Mouse (Mus musculus): ENCODE measurements around the gene Bbs2. TPM values are rescaled to one million over a fixed set of nuclear protein-coding genes. Genes with fewer than 3 reads are reported as not detected.

Bbs2 gene
- total and polyA plus RNA-seq, 3 experiments = 3.4 to 6.8 TPM; not detected in 1

- Histone ChIP-seq H3K36me3 (ENCODE audit: control insufficient read depth in 1 of 2, insufficient read depth in 2 of 2, low read length in 2 of 2) (peaks cover 13 to 36% of the 10 kb centered on the region in 2 experiments), H3K79me2 (ENCODE audit: control insufficient read depth, insufficient read depth, low read length, poor library complexity) (peaks cover 60% of the 10 kb centered on the region), H3K27me3 (ENCODE audit: control insufficient read depth in 1 of 2, insufficient read depth in 2 of 2, low read length in 2 of 2) (no peaks in the 10 kb centered on the region), H3K9ac (ENCODE audit: control insufficient read depth, low read depth, low read length, poor library complexity, severe bottlenecking) (peak overlapping the region; percentile 79), H3K4me3 (ENCODE audit: control insufficient read depth in 1 of 2, insufficient read depth in 1 of 2, low read depth in 2 of 2, low read length in 2 of 2) (peak overlapping the region; percentile 3 to 82; a peak in 3 of 4 replicates), H3K4me1 (ENCODE audit: control insufficient read depth in 1 of 2, insufficient read depth in 2 of 2, low read length in 2 of 2) (peaks cover 9 to 20% of the 10 kb centered on the region in 2 experiments), H3K27ac (ENCODE audit: control insufficient read depth, low read depth, low read length) (no peak overlapping the region), H3K9me3 (replicated peaks; ENCODE audit: insufficient read depth, low read length) (no peaks in the 10 kb centered on the region)
- TF ChIP-seq BHLHE40 (IDR thresholded peaks at IDR 0.05; ENCODE audit: borderline replicate concordance, low read depth, low read length) (no peak), SIN3A (IDR thresholded peaks at IDR 0.05; ENCODE audit: low read length) (no peak), POLR2A (IDR thresholded peaks at IDR 0.05; ENCODE audit: control insufficient read depth in 1 of 2, insufficient read depth in 1 of 2, low read depth in 1 of 2, low read length in 2 of 2, poor library complexity in 1 of 2) (no peak), CHD1 (IDR thresholded peaks at IDR 0.05; ENCODE audit: low read depth, low read length) (no peak), GABPA (IDR thresholded peaks at IDR 0.05; ENCODE audit: low read depth, low read length) (no peak)
- DNase-seq (ENCODE audit: low read depth, low spot score) = peak; percentile 16
Measured at GRCm38 (mm10) chr8:94035200-94035599, 63.5 kb downstream of the Bbs2 start.

DNA sequence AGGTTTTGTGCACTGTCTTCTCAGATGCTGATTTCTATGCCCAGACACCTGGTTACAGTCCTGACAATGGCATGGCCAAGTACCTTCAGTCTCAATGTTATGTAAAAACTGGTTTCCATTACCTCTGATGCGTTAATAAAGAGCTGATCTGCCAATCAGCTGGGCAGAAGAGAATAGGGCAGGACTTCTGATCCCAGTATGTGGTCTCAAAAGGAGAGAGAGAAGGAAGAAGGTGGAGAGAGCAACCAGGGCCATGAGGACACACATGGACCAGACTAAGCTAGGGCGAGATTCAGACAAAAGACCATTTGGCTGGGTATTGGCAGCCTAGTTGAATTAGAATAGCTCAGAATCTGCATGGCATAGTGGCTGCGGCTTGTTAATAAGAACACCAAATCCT is 65.1 kb downstream of the Bbs2 start:
- Histone ChIP-seq H3K79me2 (ENCODE audit: control insufficient read depth, insufficient read depth, low read length, poor library complexity) (peaks cover 54% of the 10 kb centered on the region), H3K4me3 (ENCODE audit: control insufficient read depth in 1 of 2, insufficient read depth in 1 of 2, low read depth in 2 of 2, low read length in 2 of 2) (no peak overlapping the region), H3K27me3 (ENCODE audit: control insufficient read depth in 1 of 2, insufficient read depth in 2 of 2, low read length in 2 of 2) (no peaks in the 10 kb centered on the region), H3K27ac (ENCODE audit: control insufficient read depth, low read depth, low read length) (no peak overlapping the region), H3K9me3 (replicated peaks; ENCODE audit: insufficient read depth, low read length) (no peaks in the 10 kb centered on the region), H3K4me1 (ENCODE audit: control insufficient read depth in 1 of 2, insufficient read depth in 2 of 2, low read length in 2 of 2) (peaks cover 9 to 20% of the 10 kb centered on the region in 2 experiments), H3K36me3 (ENCODE audit: control insufficient read depth in 1 of 2, insufficient read depth in 2 of 2, low read length in 2 of 2) (peaks cover 26 to 31% of the 10 kb centered on the region in 2 experiments), H3K9ac (ENCODE audit: control insufficient read depth, low read depth, low read length, poor library complexity, severe bottlenecking) (no peak overlapping the region)
- TF ChIP-seq MAFK (IDR thresholded peaks at IDR 0.05; ENCODE audit: borderline replicate concordance, low read depth, low read length) (no peak), POLR2AphosphoS5 (IDR thresholded peaks at IDR 0.05; ENCODE audit: borderline replicate concordance, low read depth, low read length) (no peak), MEF2A (IDR thresholded peaks at IDR 0.05; ENCODE audit: extremely low read depth, insufficient replicate concordance, low read depth, low read length, poor library complexity, severe bottlenecking) (no peak), MAZ (IDR thresholded peaks at IDR 0.05; ENCODE audit: low read depth, low read length) (no peak), ZC3H11A (IDR thresholded peaks at IDR 0.05; ENCODE audit: low read depth, low read length) (no peak)
- DNase-seq (ENCODE audit: low read depth, low spot score) = no peak

GRCm38 (mm10) chr8:94029701-94030100 is 69.0 kb downstream of the Bbs2 start:
- no peak for DNase-seq (ENCODE audit: low read depth, low spot score)
- Histone ChIP-seq H3K36me3 (ENCODE audit: control insufficient read depth in 1 of 2, insufficient read depth in 2 of 2, low read length in 2 of 2) (peaks cover 20 to 53% of the 10 kb centered on the region in 2 experiments), H3K79me2 (ENCODE audit: control insufficient read depth, insufficient read depth, low read length, poor library complexity) (peaks cover 25% of the 10 kb centered on the region), H3K4me1 (ENCODE audit: control insufficient read depth in 1 of 2, insufficient read depth in 2 of 2, low read length in 2 of 2) (peaks cover 7 to 11% of the 10 kb centered on the region in 2 experiments), H3K9me3 (replicated peaks; ENCODE audit: insufficient read depth, low read length) (no peaks in the 10 kb centered on the region), H3K27me3 (ENCODE audit: control insufficient read depth in 1 of 2, insufficient read depth in 2 of 2, low read length in 2 of 2) (no peaks in the 10 kb centered on the region), H3K27ac (ENCODE audit: control insufficient read depth, low read depth, low read length) (no peak overlapping the region), H3K4me3 (ENCODE audit: control insufficient read depth in 1 of 2, insufficient read depth in 1 of 2, low read depth in 2 of 2, low read length in 2 of 2) (no peak overlapping the region), H3K9ac (ENCODE audit: control insufficient read depth, low read depth, low read length, poor library complexity, severe bottlenecking) (no peak overlapping the region)
- no peak for TF ChIP-seq ZMIZ1 (IDR thresholded peaks at IDR 0.05; ENCODE audit: low read depth, low read length)
- no peak for TF ChIP-seq BHLHE40 (IDR thresholded peaks at IDR 0.05; ENCODE audit: borderline replicate concordance, low read depth, low read length)
- no peak for TF ChIP-seq POLR2AphosphoS5 (IDR thresholded peaks at IDR 0.05; ENCODE audit: borderline replicate concordance, low read depth, low read length)
- TF ChIP-seq EP300 (IDR thresholded peaks at IDR 0.05; ENCODE audit: low read depth in 1 of 2, low read length in 2 of 2) = no peak
- TF ChIP-seq NELFE (IDR thresholded peaks at IDR 0.05; ENCODE audit: low read depth, low read length) = no peak
- no peak for TF ChIP-seq ZKSCAN1 (IDR thresholded peaks at IDR 0.05; ENCODE audit: low read depth, low read length)
- no peak for TF ChIP-seq ZC3H11A (IDR thresholded peaks at IDR 0.05; ENCODE audit: low read depth, low read length)
- no peak for TF ChIP-seq MXI1 (IDR thresholded peaks at IDR 0.05; ENCODE audit: low read depth, low read length)
- no peak for TF ChIP-seq GABPA (IDR thresholded peaks at IDR 0.05; ENCODE audit: low read depth, low read length)
- no peak for TF ChIP-seq TCF12 (IDR thresholded peaks at IDR 0.05; ENCODE audit: low read depth, low read length)
- no peak for TF ChIP-seq POLR2A (IDR thresholded peaks at IDR 0.05; ENCODE audit: control insufficient read depth in 1 of 2, insufficient read depth in 1 of 2, low read depth in 1 of 2, low read length in 2 of 2, poor library complexity in 1 of 2)
